Mouse (Mus musculus): ENCODE data around the gene Arsg.

The Arsg gene

DNA sequence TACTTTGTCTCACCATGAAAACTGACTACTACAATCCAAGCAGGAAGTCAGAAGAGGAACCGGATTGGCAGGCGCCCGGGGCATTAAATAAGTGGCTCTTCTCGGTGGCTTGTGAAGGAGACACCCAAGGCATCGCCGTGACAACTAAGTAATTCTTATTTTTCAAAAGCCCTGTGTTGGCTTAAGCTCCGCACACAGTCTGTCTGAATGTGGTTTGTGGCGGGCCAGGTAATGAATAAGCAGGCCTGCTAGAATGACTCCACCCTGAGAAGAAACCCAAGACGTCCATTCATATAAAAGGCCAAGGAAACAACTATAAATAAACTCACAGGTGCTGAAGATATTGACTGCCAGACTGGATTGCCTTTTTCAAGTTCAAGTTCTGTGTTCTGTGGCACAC lies 142.1 kb downstream of the Arsg start:
- DNase-seq (ENCODE audit: inconsistent age in 2 of 2, low spot score in 1 of 2) = no peak

DNA sequence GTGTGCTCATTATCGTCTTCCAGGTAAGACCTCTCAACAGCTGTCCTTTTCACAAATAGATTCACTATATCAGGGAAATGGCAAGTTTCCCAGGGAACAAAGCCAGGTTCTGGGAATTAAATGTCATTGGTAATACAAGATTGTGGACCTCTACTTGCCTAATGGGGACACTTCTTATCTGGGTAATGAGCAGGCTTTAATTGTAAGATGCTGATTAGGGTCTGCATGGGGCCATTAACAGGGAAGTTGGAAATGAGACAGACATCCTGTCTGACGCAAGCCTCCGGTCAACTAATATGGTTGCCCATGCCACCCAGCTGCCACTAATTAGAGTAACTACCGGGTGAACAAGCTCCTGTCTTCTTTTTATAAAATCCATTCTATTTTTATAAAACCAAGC lies 143.2 kb downstream of the Arsg start:
- no peak for DNase-seq (ENCODE audit: inconsistent age in 2 of 2, low spot score in 1 of 2)

DNA sequence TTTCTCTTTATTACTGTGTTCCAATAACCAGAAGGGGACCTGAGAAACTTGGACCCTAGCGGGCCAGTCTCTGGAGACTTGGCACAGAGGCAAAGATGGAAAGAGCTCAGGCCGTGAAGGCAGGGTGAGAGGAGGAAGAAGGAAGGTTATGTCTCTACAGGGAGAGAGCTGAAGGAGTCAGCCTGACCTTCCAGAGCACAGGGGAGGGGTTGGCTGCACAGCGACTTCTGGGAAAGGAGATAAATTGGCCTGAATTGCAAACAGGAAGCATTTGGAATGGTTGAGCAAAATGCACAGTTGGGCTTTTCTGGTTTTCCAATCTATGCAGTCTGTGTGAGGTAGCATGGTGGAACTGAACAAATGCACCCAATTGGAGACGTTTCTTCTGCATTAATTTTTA lies 143.6 kb downstream of the Arsg start:
- peak in 1 of 2 experiments; percentile 74 for DNase-seq (ENCODE audit: inconsistent age in 2 of 2, low spot score in 1 of 2)

DNA sequence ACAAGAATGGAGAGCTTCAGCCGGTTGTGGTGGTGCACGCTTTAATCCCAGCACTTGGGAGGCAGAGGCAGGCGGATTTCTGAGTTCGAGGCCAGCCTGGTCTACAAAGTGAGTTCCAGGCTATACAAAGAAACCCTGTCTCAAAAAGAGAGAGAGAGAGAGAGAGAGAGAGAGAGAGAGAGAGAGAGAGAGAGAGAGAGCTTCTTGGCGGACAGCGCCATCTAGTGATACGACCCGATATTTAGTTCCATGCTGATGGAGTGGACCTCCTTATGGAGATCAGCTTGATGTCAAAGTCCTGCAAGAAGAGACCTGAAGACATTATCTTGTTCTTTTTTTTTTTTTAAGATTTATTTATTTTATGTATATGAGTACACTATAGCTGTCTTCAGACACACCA lies 145.9 kb downstream of the Arsg start:
- DNase-seq (ENCODE audit: inconsistent age in 2 of 2, low spot score in 1 of 2) = peak; percentile 60 to 86

DNA sequence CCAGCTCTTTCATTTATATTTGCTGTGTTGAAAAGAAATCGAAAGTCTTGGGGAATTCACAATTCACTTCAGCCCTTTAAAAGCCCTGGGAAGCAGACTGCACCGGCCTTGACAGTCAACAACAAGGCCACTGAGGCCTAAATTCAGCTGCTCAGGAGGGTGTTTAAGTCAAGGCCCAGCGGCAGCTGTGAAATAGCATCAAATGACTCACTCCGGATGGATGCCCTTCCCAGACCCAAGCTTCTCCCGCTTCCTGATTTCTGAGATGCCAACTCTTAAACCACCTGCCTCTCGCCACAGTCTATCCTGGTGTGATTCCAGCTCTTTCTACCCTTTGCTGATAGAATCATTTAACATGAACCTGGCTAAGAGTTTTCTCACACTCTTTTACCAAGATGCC lies 147.2 kb downstream of the Arsg start:
- DNase-seq (ENCODE audit: inconsistent age in 2 of 2, low spot score in 1 of 2) = peak; percentile 79 to 88

DNA sequence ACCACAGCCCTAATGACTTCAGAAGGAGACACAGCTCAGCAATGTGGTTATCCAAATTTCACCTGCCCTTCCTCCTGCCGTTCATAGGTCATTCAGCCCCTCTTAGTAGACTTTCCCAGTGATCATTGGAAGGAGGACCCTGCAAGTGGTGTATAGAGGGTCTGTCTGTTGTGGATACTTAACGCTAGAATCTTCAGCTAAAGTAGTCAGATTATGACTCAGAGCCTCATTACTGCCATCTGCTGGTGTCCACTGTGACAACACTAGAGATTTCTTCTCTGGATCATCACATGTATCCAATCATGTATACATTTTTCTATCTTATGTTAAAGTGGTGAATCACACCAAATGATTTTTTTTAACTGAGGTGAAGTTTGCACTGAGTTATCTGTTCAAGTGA lies 148.0 kb downstream of the Arsg start:
- DNase-seq (ENCODE audit: inconsistent age in 2 of 2, low spot score in 1 of 2) = peak; percentile 52 to 88

DNA sequence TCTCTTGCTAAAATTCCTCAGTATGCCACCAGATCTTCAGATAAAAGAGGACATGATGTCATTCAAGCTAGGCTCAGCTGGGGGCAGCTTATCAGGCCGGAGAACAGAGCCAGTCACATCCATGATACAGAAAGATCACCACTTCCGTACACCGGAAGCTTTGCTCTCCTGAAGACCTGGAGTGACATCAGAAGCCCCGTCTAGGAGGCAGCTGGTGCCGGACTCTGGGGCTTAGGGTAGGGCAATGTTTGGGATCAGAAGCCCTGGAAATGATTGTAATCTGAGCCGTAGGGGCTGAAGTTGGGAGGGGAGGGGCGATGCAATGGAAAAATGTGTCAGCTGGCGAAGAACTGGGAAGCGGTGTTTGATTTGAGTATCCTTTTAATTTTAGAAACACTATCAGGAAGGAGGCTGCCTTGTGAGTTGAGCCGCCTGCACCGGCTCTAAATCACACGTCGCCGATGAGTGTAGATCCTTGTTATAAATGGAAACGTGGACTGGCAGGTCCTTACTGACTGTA lies 149.4 kb downstream of the Arsg start:
- peak; percentile 58 to 78 for DNase-seq (ENCODE audit: inconsistent age in 2 of 2, low spot score in 1 of 2)
